9 mouse cellular contexts compared by ENCODE assay signal in genomic region chr2:164562391-164563188, GRCm38 (mm10). TPM values are rescaled to one million over a fixed set of nuclear protein-coding genes. Genes with fewer than 3 reads are reported as not detected.
DNase-seq lines count a peak whose midpoint lies in the region; ATAC-seq and TF ChIP-seq lines count a peak whose summit lies in the region.
"Had no signal": no experiment of that assay in that cellular context is flagged by ENCODE, and none has a peak within 500 bp of the region (broad histone marks: within the 10 kb centered on the region; RNA-seq: fewer than 3 reads in every experiment).

Gene Wfdc2 (plus strand): TSS chr2:164562413.

- peak within 1 kb of the TSS; percentile 94 for H3K4me2 ChIP-seq in hindbrain, embryonic 16.5 days (ENCODE audit: low read length)
- peak within 1 kb of the TSS; percentile 55 for H3K4me2 ChIP-seq in liver, embryonic 14.5 days (ENCODE audit: low read depth)
- H3K4me2 ChIP-seq in neural tube, embryonic 15.5 days: peak within 1 kb of the TSS; percentile 81

- peak within 1 kb of the TSS; percentile 25; the same call in 1 of the 2 replicates for H3K4me3 ChIP-seq in brown adipose tissue, adult 24 weeks (ENCODE audit: insufficient read depth, low read depth, low read length)
- H3K4me3 ChIP-seq in hindbrain, embryonic 16.5 days (ENCODE audit: low read length): peak within 1 kb of the TSS; percentile 52
- H3K4me3 ChIP-seq in liver, embryonic 14.5 days (ENCODE audit: insufficient read depth in 1 of 2, low read depth in 2 of 2, low read length in 2 of 2): peak within 1 kb of the TSS in 1 of 2 experiments; percentile 31; a peak in 2 of 4 replicates
- H3K4me3 ChIP-seq in neural tube, embryonic 15.5 days (replicated peaks): peak within 1 kb of the TSS; percentile 44

- peak within 1 kb of the TSS; percentile 66 for H3K9ac ChIP-seq in hindbrain, embryonic 16.5 days (ENCODE audit: low read depth, low read length)
- no peak within 1 kb of the TSS for H3K9ac ChIP-seq in liver, embryonic 14.5 days (replicated peaks)
- H3K9ac ChIP-seq in neural tube, embryonic 15.5 days (replicated peaks): peak within 1 kb of the TSS; percentile 47

- no peaks in the 10 kb centered on the region; the same call in none of the 2 replicates for H3K27me3 ChIP-seq in hindbrain, embryonic 16.5 days (replicated peaks; ENCODE audit: control insufficient read depth, insufficient read depth, low read length)
- peaks cover 20% of the 10 kb centered on the region for H3K27me3 ChIP-seq in liver, embryonic 14.5 days (ENCODE audit: control insufficient read depth, insufficient read depth, low read length)
- peaks cover 30% of the 10 kb centered on the region for H3K27me3 ChIP-seq in neural tube, embryonic 15.5 days (replicated peaks)

- ATAC-seq in hindbrain, embryonic 16.5 days: no peak
- no peak for ATAC-seq in liver, embryonic 14.5 days (ENCODE audit: insufficient read depth)
- ATAC-seq in neural tube, embryonic 15.5 days (ENCODE audit: low FRiP score): no peak

- 3% methylated on average over 19 of the region's 24 CpGs for WGBS in hindbrain, embryonic 16.5 days
- WGBS in liver, embryonic 14.5 days (ENCODE audit: insufficient replicate concordance): 12% methylated on average over 24 of the region's 24 CpGs
- 3% methylated on average over 24 of the region's 24 CpGs for WGBS in neural tube, embryonic 15.5 days

- DNase-seq in gastrocnemius, adult 18-20 months (ENCODE audit: low spot score): peak; percentile 32
- no peak for DNase-seq in gastrocnemius, postnatal 36 days
- DNase-seq in liver, embryonic 14.5 days (ENCODE audit: low read depth in 3 of 3, low spot score in 3 of 3): no peak
- DNase-seq in cerebellum, adult 9-11 months: no peak
- DNase-seq in adrenal gland, adult (ENCODE audit: inconsistent age in 2 of 2, low spot score in 1 of 2): no peak

- H3K4me1 ChIP-seq in brown adipose tissue, adult 24 weeks (ENCODE audit: control insufficient read depth, insufficient read depth, insufficient read length, low read length): 0 out of 2 replicates have a peak, but pooled peaks cover 4% of the 10 kb centered on the region
- peaks cover 11% of the 10 kb centered on the region for H3K4me1 ChIP-seq in hindbrain, embryonic 16.5 days (ENCODE audit: control insufficient read depth, insufficient read depth, low read depth, low read length)
- H3K4me1 ChIP-seq in liver, embryonic 14.5 days (replicated peaks; ENCODE audit: control insufficient read depth in 2 of 2, insufficient read depth in 2 of 2, low read length in 1 of 2): peaks cover 0 to 5% of the 10 kb centered on the region in 2 experiments; a peak in 1 of 4 replicates
- peaks cover 18% of the 10 kb centered on the region for H3K4me1 ChIP-seq in neural tube, embryonic 15.5 days

- no peaks in the 10 kb centered on the region for H3K9me3 ChIP-seq in hindbrain, embryonic 16.5 days (ENCODE audit: control insufficient read depth, low read length)
- no peaks in the 10 kb centered on the region for H3K9me3 ChIP-seq in liver, embryonic 14.5 days (ENCODE audit: control insufficient read depth, low read length)
- H3K9me3 ChIP-seq in neural tube, embryonic 15.5 days (replicated peaks): no peaks in the 10 kb centered on the region

- no peak for TF ChIP-seq CTCF in liver, embryonic 14.5 days (IDR thresholded peaks at IDR 0.05; ENCODE audit: low read depth)

- no peaks in the 10 kb centered on the region for H3K36me3 ChIP-seq in hindbrain, embryonic 16.5 days (ENCODE audit: control insufficient read depth, insufficient read depth, low read length)
- H3K36me3 ChIP-seq in liver, embryonic 14.5 days (replicated peaks; ENCODE audit: control insufficient read depth, insufficient read depth, low read depth): no peaks in the 10 kb centered on the region
- no peaks in the 10 kb centered on the region for H3K36me3 ChIP-seq in neural tube, embryonic 15.5 days

- intact Hi-C loops in gastrocnemius, postnatal 36 days (cut with DNase I): no loop called here

- no peak within 1 kb of the TSS for H3K27ac ChIP-seq in brown adipose tissue, adult 24 weeks (replicated peaks; ENCODE audit: low read depth, low read length)
- no peak within 1 kb of the TSS for H3K27ac ChIP-seq in hindbrain, embryonic 16.5 days (ENCODE audit: low read depth, low read length)
- no peak within 1 kb of the TSS for H3K27ac ChIP-seq in liver, embryonic 14.5 days
- no peak within 1 kb of the TSS for H3K27ac ChIP-seq in neural tube, embryonic 15.5 days (replicated peaks)

- TF ChIP-seq EP300 in liver, embryonic 14.5 days (IDR thresholded peaks at IDR 0.05; ENCODE audit: low read depth): no peak

RNA-seq across cellular contexts. Expression of gene Wfdc2, which starts in this region (rescaled TPM):
- not detected for total RNA-seq in gastrocnemius, adult 18-20 months (2021)
- under 1 TPM in 1 of 2 experiments, not detected in 1; 0.71 TPM for total RNA-seq in gastrocnemius, postnatal 36 days (2021)
- polyA plus RNA-seq in brown adipose tissue, adult 24 weeks (2012; ENCODE audit: insufficient read depth, insufficient read length, missing spikeins): not detected in 2 replicates
- 2.9 TPM in 2 replicates for polyA plus RNA-seq in hindbrain, embryonic 16.5 days (2015; fragmentation: Nextera tagmentation; extraction: Ambion mirVana)
- polyA plus RNA-seq in liver, embryonic 14.5 days (2012; rRNA removed): 0.96 and 1.2 TPM in 2 replicates
- 0.56 and 1.7 TPM in 2 replicates for polyA plus RNA-seq in liver, embryonic 14.5 days (2014; fragmentation: Nextera tagmentation; extraction: Ambion mirVana)
- polyA plus RNA-seq in neural tube, embryonic 15.5 days (2015; fragmentation: Nextera tagmentation; extraction: Ambion mirVana): 1.6 and 10.4 TPM in 2 replicates
- polyA plus RNA-seq: C2C12 had no signal

Comparison
In these comparisons a context has a peak if more than half of its experiments do, and no peak if none do; other contexts are left out.
1. Peak in DNase-seq in gastrocnemius, adult 18-20 months; RNA of the gene not detected or under 1 TPM.